Mouse (Mus musculus) adrenal gland, postnatal 4 days (tissue): Measurements from ENCODE around the gene Yy1. TPM values are rescaled to one million over a fixed set of nuclear protein-coding genes. Genes with fewer than 3 reads are reported as not detected.

Experiments used
- DNase-seq, 2 experiments: peaks; one replicate each; pipeline ENCODE4 v3.0.0; 2021 to 2022; ENCODE audit warnings: low spot score in 2 of 2, mixed read lengths in 2 of 2
- microRNA-seq: library from miRNA; unstranded; fragments of <30 nt; microRNA quantifications from one replicate; pipeline ENCODE4 v1.2.0, GENCODE M21; 2021
- total RNA-seq, 2 experiments: library from RNA; stranded (reverse); gene quantifications; 2 replicates each; pipeline ENCODE4 v1.2.3; 2021

Yy1 gene
- total RNA-seq, 2 experiments from 2014 or later: 70.1 to 75.3 TPM

- DNase-seq: no peak
These were observed 62.3 kb downstream of the Yy1 start for GRCm38 (mm10) chr12:108855081-108855480.

DNA sequence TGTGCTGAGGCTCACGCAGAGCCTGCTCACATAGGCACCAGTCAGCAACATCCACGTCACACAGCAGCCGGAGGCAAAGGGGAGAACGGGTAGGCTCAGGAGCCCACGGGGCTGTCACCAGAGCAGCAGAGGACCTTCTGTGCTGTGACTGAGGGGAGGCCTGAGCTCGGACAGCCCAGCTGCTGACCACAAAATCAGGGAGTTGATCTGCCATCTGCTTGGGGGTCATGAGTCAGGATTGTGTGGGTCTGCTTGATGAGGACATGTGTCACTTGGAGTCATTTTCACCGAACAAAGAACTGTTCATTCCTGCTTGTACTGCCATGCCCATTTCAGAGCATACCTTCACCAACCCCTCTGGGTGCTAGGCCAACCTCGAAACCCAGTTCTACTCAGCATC is 63.4 kb downstream of the Yy1 start:
- no peak for DNase-seq

- no peak for DNase-seq
These were observed 64.3 kb downstream of the Yy1 start for GRCm38 (mm10) chr12:108857109-108857508.

- no peak for DNase-seq
These were observed 64.9 kb downstream of the Yy1 start for GRCm38 (mm10) chr12:108857589-108858184.

- DNase-seq: no peak
These were observed 65.7 kb downstream of the Yy1 start for GRCm38 (mm10) chr12:108858486-108858885.

DNA sequence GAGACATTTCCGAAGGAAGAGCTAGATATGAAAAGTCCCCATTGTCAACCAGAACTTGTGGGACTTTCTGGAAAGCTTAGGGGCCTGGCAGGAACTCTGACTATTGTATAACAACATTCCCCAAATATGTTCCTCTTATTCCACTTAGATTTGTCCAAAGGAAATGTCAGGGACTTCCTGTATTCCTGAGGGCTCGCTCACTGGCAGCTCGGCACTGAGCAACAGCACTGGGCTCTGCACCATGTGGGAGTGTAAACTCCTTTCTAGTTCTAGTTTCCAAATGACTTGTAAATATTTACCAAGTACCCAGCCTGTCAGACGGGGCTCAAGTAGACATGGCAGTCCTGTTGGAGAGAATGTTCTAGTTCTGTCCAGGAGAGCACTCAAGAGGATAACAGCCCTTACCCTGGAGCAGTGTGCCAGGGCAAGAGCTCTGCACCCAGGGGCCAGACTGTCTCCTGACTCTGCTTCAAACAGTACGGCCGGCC is 72.3 kb downstream of the Yy1 start:
- no peak for DNase-seq

DNA sequence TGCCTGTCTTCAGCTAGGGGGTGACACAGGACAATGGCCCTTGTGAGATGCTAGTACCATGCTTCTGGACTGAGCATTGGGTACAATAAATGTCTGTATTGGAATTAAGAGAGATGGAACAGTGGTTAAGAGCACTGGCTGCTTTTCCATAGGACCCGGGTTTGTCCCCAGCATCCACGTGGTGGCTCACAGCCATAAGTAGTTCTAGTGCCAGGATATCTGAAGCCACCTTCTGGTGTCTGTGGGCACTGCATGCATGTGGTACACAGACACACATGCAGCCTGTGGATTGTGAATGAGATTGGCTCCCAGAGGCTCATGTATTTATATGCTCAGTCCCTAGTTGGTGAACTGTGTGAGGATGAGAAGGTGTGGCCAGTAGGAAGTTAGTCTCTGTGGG is 76.8 kb downstream of the Yy1 start:
- no peak for DNase-seq

Small RNA genes lying within 50 kb of the gene (microRNA-seq; reads per million reads assigned to microRNA genes)
- gene Mir345: 72.8 reads per million, percentile 42 among the genes with 10 or more reads in this experiment

Other genes starting within 250 kb of the Yy1 start
- gene Evl, start 238.3 kb upstream of the Yy1 start, total RNA-seq: 100 to 1,000 TPM; 123 to 135 TPM
- gene Degs2, start 90.7 kb upstream of the Yy1 start, total RNA-seq: under 1 TPM in 1 of 2 experiments, not detected in 1; 0.28 TPM
- 1 to 10 TPM; 8.7 to 9.6 TPM for gene Slc25a29, start 42.9 kb downstream of the Yy1 start, total RNA-seq
- 10 to 100 TPM; 14.1 to 44.8 TPM for gene Slc25a47, start 43.1 kb downstream of the Yy1 start, total RNA-seq
- 1 to 10 TPM; 3.4 to 7.5 TPM for gene Wdr25, start 100.7 kb downstream of the Yy1 start, total RNA-seq
- 10 to 100 TPM; 54.9 to 59.9 TPM for gene Wars, start 101.2 kb downstream of the Yy1 start, total RNA-seq